Mouse (Mus musculus) megakaryocyte, embryonic 14.5 days (primary cell): ENCODE data around the gene 1700013H16Rik.

Experiments
- FLI1 ChIP-seq: IDR thresholded peaks from 2 replicates; pipeline ENCODE4 v1.6.1; 2012; ENCODE audit warnings: low read length, inconsistent platforms, mixed read lengths
- GATA1 ChIP-seq: IDR thresholded peaks from 3 replicates; pipeline ENCODE4 v1.6.1; 2012; ENCODE audit warnings: mixed read lengths, low read length, inconsistent platforms, borderline replicate concordance

DNA sequence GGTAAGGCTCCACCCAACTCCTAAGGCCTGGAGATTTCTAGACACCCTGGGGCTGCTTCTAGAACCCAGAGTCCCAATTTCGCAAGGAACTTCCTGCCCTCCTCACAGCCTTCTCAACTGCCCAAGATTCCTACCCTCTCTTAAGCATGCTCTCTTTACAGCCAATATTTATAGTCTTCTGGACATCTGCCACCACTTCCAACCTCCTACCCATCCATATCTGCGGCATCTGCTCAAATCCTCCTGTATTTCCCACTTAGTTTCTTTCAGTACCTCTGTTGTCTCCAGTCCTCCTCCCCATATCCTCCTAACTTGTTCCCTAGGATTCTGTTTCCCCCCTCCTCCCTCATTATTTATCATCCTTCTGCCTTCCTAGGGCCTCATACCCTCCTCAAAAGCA, 58.4 kb downstream of the 1700013H16Rik start:
- no peak for TF ChIP-seq GATA1
- TF ChIP-seq FLI1, result no peak
